Comparison of ENCODE assay signal across 1 mouse cellular context in genomic region chr15:101977043-101977726, GRCm38 (mm10).
TF ChIP-seq lines count a peak whose summit lies in the region.

No protein-coding gene starts in this region.

TF ChIP-seq in CH12.LX, 34 proteins besides CTCF, POLR2A, EP300 and RAD21:
- TF ChIP-seq SIN3A (IDR thresholded peaks at IDR 0.05; ENCODE audit: low read length) (no peak), ZNF384 (IDR thresholded peaks at IDR 0.05; ENCODE audit: low read depth, low read length) (no peak), ELF1 (IDR thresholded peaks at IDR 0.05; ENCODE audit: low read depth, low read length) (no peak), NRF1 (IDR thresholded peaks at IDR 0.05; ENCODE audit: low read depth, low read length) (no peak), NELFE (IDR thresholded peaks at IDR 0.05; ENCODE audit: low read depth, low read length) (no peak), RCOR1 (conservative IDR thresholded peaks at IDR 0.05; ENCODE audit: low read depth, low read length) (no peak), BHLHE40 (IDR thresholded peaks at IDR 0.05; ENCODE audit: low read depth, low read length) (0 out of 2 replicates have a peak, but pooled peaks have one; percentile 11), CHD2 (IDR thresholded peaks at IDR 0.05; ENCODE audit: low read length) (no peak), MAFK (IDR thresholded peaks at IDR 0.05; ENCODE audit: insufficient replicate concordance, low read length) (no peak), POLR2AphosphoS2 (IDR thresholded peaks at IDR 0.05; ENCODE audit: low read depth, low read length) (no peak), UBTF (IDR thresholded peaks at IDR 0.05; ENCODE audit: low read depth, low read length) (peak; percentile 86; the same call in 1 of the 2 replicates), JUN (IDR thresholded peaks at IDR 0.05; ENCODE audit: insufficient read depth, low read depth, low read length) (no peak)
